Mouse (Mus musculus) gastrocnemius, adult 18-20 months (tissue): Measurements from ENCODE around the gene Cdh24. TPM values are rescaled to one million over a fixed set of nuclear protein-coding genes. Genes with fewer than 3 reads are reported as not detected.

Experiments used
- DNase-seq: peaks from one replicate; pipeline ENCODE4 v3.0.0; 2021; ENCODE audit warnings: low spot score
- microRNA-seq: library from miRNA; unstranded; fragments of <30 nt; microRNA quantifications from one replicate; pipeline ENCODE4 v1.2.0, GENCODE M21; 2021
- total RNA-seq, 2 experiments: library from RNA; stranded (reverse); gene quantifications; 2 replicates each; pipeline ENCODE4 v1.2.3; 2021

Gene Cdh24
- total RNA-seq, 2 experiments from 2014 or later, result 0.07 to 0.11 TPM

DNA sequence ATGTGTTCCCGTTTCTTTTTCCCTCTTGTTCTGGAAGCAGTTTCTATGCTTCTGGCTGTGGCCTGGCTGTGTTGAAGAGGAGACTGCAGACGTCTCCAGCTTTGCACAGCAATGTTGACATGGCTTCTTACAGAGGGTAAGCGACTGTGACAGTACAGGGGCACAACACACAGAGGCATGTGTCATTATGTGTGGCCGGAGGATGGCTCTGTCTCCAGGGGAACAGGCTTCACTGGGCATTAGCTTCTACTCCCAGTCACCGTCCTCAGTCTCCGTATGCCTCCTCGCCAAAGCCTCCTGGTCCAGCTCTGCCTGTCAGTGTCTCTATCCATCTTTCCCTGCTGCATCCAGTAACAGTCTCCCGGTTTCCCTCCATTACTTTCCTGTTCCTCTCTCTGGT lies 33.9 kb downstream of the Cdh24 start:
- DNase-seq, result no peak

DNA sequence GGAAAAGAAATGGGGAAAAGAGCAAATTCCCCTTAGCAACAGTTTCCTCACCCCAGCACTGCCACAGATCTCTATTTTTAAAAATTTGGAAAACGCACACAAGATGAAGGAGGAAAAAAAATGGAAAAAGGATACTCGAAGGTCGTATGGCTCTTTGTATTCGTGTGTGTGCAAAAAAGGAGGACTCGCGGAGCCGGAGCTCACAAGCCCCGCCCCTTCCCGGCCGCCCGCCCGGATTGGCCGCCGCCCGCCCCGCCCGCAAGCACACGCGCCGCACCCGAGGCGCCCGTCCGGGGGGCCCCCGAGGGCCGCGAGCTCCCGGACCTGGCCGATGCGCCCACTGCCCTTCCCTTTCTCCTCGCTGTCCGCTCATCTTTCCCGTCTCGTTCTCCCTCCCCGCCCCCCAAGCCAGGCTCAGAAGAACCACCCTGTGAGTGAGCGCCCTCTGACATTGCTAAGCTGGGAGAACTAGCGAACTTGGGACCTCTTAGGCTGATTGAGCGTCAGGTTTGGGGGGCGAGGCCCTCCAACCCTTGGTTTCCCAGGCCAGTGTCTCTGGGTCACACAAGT lies 35.3 kb downstream of the Cdh24 start, which contains the start of gene 4931414P19Rik:
Gene 4931414P19Rik (minus strand): TSS at position 242 of the 570 bp plus-strand sequence.
- peak; percentile 77 for DNase-seq

DNA sequence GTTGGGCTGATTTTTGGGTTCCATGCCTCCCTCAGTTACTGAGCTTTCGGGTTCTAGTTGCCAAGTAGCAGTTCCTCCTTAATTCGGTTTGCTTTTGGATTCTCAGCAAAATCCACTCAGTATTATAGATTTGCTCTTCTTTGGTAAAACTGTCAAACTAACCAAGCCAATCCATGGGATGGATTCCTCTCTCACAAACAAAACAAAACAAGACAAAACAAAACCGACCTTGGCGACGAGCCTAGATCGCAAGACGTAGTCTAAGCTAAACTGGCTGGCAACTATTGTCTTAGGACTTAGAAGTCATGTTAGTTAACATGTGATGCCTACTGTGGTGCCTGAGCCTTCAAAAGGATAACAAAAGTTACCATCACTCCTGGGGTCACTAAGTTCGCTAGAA lies 37.5 kb downstream of the Cdh24 start:
- no peak for DNase-seq

DNA sequence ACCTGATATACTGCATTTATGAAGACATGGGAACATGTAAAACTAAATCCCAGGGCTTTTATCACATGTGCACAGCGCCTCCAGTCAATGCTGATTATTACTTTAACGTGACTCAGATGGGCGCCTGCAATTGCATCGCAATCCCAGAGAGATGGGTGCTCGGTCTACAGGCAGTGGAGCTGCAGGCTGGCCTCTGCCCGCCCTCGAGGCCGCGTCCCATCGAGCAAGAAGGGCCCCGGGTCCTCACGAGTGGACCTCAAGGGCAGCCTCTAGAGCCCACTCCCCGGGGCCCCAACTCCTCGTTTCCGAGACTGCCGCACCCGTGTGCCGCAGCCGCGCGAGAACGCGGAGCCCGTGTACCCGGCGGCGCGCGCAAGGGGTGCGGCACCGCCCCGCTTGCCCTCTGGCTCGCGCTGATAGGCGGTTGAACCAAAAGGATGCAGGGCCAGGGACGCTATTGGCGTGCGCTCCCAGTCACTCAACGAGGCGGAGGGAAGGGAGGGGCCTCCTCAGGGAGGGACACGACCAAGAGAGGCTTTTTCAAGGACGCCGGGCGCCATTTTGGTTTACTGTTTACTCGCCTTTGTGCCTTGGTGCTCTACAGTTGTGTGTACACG lies 38.0 kb downstream of the Cdh24 start:
- peak; percentile 96 for DNase-seq

DNA sequence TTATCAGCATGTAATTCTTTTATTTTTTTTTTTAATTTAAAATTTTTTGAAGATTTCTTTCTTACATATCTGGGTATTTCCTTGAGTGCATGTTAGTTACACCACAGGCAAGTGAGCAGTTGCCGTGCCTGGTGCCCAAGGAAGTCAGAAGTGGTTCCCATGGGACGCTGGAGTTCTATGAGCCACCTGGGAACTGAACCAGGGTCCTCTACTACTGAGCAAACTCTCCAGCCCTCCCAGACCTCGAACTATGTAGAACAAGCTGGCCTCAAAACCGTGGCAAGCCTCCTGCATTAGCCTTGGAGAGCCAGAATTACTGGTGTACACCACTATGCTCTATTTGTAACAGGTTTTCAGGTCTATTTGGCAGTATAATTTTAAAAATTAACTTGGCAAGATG lies 38.6 kb downstream of the Cdh24 start:
- no peak for DNase-seq

DNA sequence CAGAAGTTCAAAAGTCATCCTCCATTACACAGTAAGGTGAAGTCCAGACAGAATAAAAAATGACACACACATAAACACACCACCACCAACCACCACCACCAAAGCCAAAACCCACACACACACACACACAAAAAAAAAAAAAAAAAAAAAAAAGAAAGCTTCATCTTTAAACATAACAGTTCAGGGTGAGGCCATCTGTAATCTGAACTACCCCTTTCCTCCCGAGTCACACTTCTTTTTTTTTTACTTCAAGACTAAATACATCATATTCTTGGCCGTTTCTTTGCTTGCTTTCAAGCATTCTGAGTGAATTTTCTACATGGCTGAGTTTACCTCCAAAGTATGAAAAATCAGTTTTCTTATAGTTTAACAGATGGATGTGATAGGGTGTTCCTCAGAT lies 39.6 kb downstream of the Cdh24 start:
- DNase-seq, result no peak

DNA sequence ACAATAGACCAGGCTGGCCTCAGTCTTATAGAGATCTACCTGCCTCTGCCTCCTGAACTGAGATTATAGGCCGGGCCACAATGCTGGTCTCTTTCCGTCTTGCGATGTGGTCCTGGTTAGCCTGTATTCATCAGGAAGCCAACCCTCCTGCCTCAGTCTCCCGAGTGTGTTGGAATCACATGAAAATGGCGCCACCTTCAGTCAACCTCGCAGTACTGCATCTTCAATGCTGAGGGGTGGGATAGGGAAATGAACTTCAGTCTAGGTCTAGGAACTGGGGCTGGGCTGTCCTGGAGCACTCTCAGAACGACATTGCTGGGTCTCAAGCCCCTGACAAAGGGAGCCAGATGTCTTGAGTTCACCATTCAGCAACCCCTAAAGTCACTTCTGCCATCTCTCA lies 44.1 kb downstream of the Cdh24 start:
- DNase-seq, result no peak

DNA sequence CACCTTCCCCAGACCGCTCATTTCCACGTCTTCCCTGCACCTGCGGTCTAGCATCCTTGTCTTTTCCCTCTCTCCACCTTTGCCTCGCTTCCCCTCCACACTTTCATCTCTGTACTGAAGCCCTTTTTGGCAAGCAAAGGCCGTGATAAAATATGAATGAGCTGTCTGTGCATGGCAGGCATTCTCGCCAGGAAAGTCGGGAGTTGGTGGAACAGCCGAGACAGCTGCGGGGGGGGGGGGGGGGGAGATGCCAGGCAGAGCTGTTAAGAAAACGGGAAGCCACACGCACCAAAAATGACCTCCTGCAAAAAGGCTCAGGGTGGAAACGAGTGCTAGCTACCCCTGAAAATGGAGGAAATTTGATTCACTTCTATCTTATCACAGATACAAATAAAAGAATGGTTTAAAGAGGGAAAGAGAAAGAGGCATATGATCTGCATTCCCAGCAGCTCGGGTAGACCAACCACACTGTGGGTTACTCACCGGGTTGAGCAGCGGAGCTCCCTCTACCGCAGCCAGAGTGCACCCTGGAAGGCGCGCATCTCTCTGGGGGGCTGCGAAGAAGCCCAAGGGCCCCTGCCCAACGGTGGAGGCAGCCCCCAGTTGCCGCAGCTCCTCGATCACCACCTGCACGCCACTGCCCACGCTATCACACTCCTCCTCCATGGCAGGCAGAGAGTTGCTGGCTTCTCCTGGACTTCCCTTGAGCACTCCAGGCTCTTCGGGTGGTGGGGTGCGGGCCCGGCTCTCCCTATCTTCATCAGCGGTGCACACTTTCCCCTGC lies 46.3 kb downstream of the Cdh24 start:
- no peak for DNase-seq

DNA sequence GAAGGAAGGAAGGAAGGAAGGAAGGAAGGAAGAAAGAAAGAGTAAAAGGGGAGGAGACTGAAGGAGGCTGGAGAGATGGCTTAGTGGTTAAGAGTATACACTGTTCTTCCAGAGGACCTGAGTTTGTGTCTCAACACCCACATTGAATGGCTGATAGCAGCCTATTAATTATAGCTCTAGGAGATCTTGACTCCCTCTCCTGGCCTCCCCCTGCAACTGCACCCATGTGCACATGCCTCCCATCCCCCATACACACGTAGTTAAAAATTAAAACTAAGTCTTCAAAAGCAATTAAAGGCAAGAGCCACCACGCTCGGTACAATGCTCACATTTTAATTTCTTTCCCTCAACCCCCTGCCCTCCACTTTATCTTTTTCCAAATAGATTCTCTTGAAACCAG lies 47.1 kb downstream of the Cdh24 start:
- DNase-seq, result no peak

DNA sequence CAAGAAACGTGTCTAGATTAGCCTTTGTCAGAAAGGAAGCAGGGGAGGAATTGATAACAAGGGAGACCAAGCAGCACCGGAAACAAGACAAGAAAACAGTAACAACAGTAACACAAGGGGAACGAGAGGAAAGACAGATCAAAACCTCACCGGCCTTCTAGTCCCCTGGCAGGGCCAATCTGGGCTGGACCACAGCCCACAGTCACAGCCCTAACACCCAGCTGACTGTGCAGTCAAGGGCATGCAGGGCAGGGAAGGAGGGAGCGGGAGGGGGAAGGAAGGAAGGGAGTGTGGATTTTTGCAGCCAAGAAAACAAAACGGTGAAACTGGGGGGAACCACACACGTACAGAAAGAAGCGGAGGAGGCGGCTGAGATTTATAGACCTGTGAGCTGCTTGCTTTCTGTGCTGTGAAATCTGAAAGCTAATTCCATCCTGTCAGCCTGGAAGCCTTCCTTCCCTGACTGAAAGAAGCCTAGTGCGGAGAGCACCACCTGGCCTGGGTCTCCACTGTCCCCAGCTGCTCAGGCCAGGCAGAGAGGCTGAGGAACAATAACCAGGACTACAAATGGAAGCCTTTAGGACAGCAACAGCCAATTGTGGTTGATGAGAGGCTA lies 48.7 kb downstream of the Cdh24 start:
- no peak for DNase-seq

DNA sequence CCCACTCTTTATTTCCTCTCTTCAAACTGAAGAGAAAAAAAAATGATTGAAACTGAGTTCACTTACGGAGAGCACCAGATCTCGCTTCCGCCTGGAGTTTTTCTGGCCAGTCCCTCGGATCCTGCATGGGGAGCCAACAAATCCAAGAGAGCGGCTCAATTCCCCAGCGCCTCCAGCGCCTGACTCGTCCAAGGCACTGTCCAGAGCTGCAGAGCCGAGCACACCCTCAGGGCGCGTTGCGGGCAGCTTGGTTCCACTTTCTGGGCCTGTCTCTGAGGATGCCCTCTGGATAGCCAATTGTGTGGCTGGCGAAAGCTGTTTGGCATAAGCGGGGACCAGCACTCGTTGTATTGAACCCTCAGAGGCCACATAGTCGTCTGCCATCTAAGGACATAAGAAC lies 50.1 kb downstream of the Cdh24 start:
- DNase-seq, result no peak

DNA sequence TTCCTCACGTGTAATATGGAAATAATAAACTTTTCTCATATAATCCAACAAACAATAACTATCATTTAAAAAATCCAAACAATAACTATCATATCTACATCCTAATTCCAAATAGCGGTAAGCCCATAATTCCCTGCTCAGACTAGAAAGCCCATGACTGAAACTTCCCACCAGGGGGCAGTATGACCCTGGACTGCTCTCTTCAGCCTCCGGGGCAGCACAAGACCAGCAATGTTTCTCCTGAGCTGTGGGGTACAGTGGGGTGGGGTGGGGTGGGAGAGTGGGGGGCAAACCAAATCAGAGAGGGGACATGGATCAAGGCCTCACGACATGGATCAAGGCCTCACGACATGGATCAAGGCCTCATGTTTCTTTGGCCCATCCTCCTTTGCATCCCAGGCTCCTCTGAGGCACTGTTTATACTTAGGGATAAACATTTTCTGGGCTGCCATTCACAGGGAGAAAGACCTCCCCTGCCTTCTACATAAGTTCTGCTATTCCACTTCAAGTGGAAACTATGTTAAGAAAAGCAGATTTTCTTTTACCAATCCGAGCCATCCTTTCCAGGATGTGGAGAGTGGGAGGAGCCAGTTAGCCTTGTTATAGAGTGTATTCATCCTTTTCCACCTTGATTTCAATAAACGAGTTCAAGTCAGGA lies 57.4 kb downstream of the Cdh24 start:
- peak; percentile 71 for DNase-seq

DNA sequence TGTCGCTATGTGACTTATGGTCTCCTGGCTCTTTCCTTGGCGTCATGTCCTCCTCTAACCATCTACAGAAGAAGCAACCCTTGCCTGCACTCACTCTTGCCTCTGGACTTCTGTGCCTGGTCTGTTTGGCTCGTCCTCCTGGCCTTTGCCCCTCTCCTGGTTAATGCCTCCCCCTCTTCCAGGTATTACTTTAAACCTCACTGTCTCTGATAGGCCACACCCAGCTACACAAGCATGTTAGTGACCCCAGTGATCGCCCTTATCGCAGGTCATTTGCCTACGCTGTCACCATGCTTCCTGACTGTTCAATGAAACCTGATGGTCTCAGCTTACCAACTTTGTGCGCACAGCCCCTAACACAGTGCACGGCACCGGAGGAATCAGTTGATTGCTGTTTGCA lies 58.6 kb downstream of the Cdh24 start:
- DNase-seq, result no peak

Small RNA genes lying within 50 kb of the gene (microRNA-seq; reads per million reads assigned to microRNA genes)
- gene Mir686 (not detected), gene Mir6948 (not detected)

Other genes with a start within 250 kb of the Cdh24 start
- gene Slc7a7, start 223.6 kb downstream of the Cdh24 start, total RNA-seq, result under 1 TPM; 0.52 to 0.73 TPM
- 100 to 1,000 TPM in 1 of 2 experiments, 10 to 100 TPM in 1; 100.0 to 110 TPM for gene Mrpl52, start 214.5 kb downstream of the Cdh24 start, total RNA-seq
- 10 to 100 TPM in 1 of 2 experiments, 1 to 10 TPM in 1; 7.3 to 10.6 TPM for gene Mmp14, start 209.8 kb downstream of the Cdh24 start, total RNA-seq
- 10 to 100 TPM; 28.5 to 31.2 TPM for gene Lrp10, start 177.2 kb downstream of the Cdh24 start, total RNA-seq
- not detected for gene Rem2, start 165.3 kb downstream of the Cdh24 start, total RNA-seq
- 10 to 100 TPM; 29.6 to 32.1 TPM for gene Prmt5, start 123.8 kb downstream of the Cdh24 start, total RNA-seq
- gene Haus4, start 86.7 kb downstream of the Cdh24 start, total RNA-seq, result 1 to 10 TPM; 2.5 to 3.0 TPM
- 1 to 10 TPM in 1 of 2 experiments, under 1 TPM in 1; 0.91 to 1.6 TPM for gene Ajuba, start 63.8 kb downstream of the Cdh24 start, total RNA-seq
- 1 to 10 TPM; 2.6 to 3.9 TPM for gene 4931414P19Rik, start 35.4 kb downstream of the Cdh24 start, total RNA-seq
- 100 to 1,000 TPM; 162 to 169 TPM for gene Psmb5, start 23.3 kb downstream of the Cdh24 start, total RNA-seq
- not detected for gene Psmb11, start 19.9 kb downstream of the Cdh24 start, total RNA-seq
- gene Gm17606, start 412 bp downstream of the Cdh24 start, total RNA-seq, result not detected
- 10 to 100 TPM in 1 of 2 experiments, 1 to 10 TPM in 1; 7.8 to 10.6 TPM for gene 1700123O20Rik, start 44.9 kb upstream of the Cdh24 start, total RNA-seq
- 10 to 100 TPM; 62.6 to 72.6 TPM for gene Acin1, start 45.6 kb upstream of the Cdh24 start, total RNA-seq
- gene Gm29776, start 57.5 kb upstream of the Cdh24 start, total RNA-seq, result not detected
- gene Cebpe, start 70.8 kb upstream of the Cdh24 start, total RNA-seq, result not detected
- 10 to 100 TPM; 10.7 to 24.4 TPM for gene Slc7a8, start 140.6 kb upstream of the Cdh24 start, total RNA-seq
- 1 to 10 TPM; 3.0 to 4.1 TPM for gene Rnf212b, start 172.8 kb upstream of the Cdh24 start, total RNA-seq
- 1 to 10 TPM; 4.3 to 5.1 TPM for gene Homez, start 229.6 kb upstream of the Cdh24 start, total RNA-seq
- gene Ppp1r3e, start 236.2 kb upstream of the Cdh24 start, total RNA-seq, result 1 to 10 TPM; 2.4 to 4.5 TPM
- 10 to 100 TPM; 22.3 to 27.3 TPM for gene Bcl2l2, start 242.0 kb upstream of the Cdh24 start, total RNA-seq
- 1 to 10 TPM; 2.9 to 3.0 TPM for gene Gm20521, start 242.1 kb upstream of the Cdh24 start, total RNA-seq